Mouse (Mus musculus) thymus, adult 2 months (tissue): Measurements from ENCODE around the gene Prss34. TPM values are rescaled to one million over a fixed set of nuclear protein-coding genes. Genes with fewer than 3 reads are reported as not detected.
A peak's percentile ranks its signal among the peaks of the same experiment; 100 is the strongest.

Experiments used
- DNase-seq: peaks from one replicate; pipeline ENCODE4 v3.0.0; 2021
- H3K27ac ChIP-seq: fragments of 200-500 bp; 2 replicates; pipeline ENCODE4 v1.5.1; 2012; ENCODE audit warnings: low read length, control low read depth; ENCODE audit not compliant: control insufficient read depth, insufficient read depth
- H3K27me3 ChIP-seq: fragments of 200-500 bp; 2 replicates; pipeline ENCODE4 v1.6.1; 2012; ENCODE audit warnings: mild to moderate bottlenecking, low read length, moderate library complexity, mixed read lengths; ENCODE audit not compliant: control insufficient read depth, insufficient read depth
- H3K36me3 ChIP-seq: fragments of 200-500 bp; 2 replicates; pipeline ENCODE4 v1.6.1; 2012; ENCODE audit warnings: mild to moderate bottlenecking, low read length, moderate library complexity; ENCODE audit not compliant: control insufficient read depth, insufficient read depth
- H3K4me1 ChIP-seq: fragments of 200-500 bp; replicated peaks from 2 replicates; pipeline ENCODE4 v1.6.1; 2012; ENCODE audit warnings: low read length; ENCODE audit not compliant: control insufficient read depth, insufficient read depth
- H3K4me3 ChIP-seq: fragments of 200-500 bp; 2 replicates; pipeline ENCODE4 v1.5.1; 2012; ENCODE audit warnings: mild to moderate bottlenecking, low read length, control low read depth, moderate library complexity; ENCODE audit not compliant: control insufficient read depth, insufficient read depth
- CTCF ChIP-seq: fragments of 200-500 bp; IDR thresholded peaks from 2 replicates; pipeline ENCODE4 v1.5.1; 2012; ENCODE audit warnings: mild to moderate bottlenecking, control low read depth, low read length, moderate library complexity, borderline replicate concordance; ENCODE audit not compliant: control insufficient read depth, poor library complexity, insufficient read depth; ENCODE audit errors: extremely low read depth
- POLR2A ChIP-seq: fragments of 200-500 bp; IDR thresholded peaks from 2 replicates; pipeline ENCODE4 v1.6.1; 2012; ENCODE audit warnings: mild to moderate bottlenecking, low read length, control low read depth, moderate library complexity; ENCODE audit not compliant: control insufficient read depth, poor library complexity, insufficient read depth; ENCODE audit errors: extremely low read depth
- WGBS: fragments of 180-500 bp; shearing (Covaris S2); methylation state at CpG from one replicate; pipeline ENCODE4 v1.1.7; 2018; 5-methylcytosine and 5-hydroxymethylcytosine counted together
- polyA plus RNA-seq: library from polyadenylated mRNA; depleted of rRNA; stranded (reverse); fragments of >200 nt; gene quantifications from 2 replicates; pipeline ENCODE4 v1.2.3, GENCODE M21; 2012; rRNA removed

The Prss34 gene
- 1.2 and 1.3 TPM in 2 replicates for polyA plus RNA-seq

GRCm38 (mm10) chr17:25298094-25298493 is at the start of gene Prss34:
Prss34 (plus strand) TSS chr17:25298394.
- Histone ChIP-seq H3K27ac (no peak within 1 kb of the TSS), H3K27me3 (no peaks in the 10 kb centered on the region), H3K36me3 (no peaks in the 10 kb centered on the region), H3K4me1 (no peaks in the 10 kb centered on the region), H3K4me3 (no peak within 1 kb of the TSS)
- TF ChIP-seq POLR2A (no peak), CTCF (no peak)
- WGBS: 89% methylated on average over 5 of the region's 5 CpGs
- no peak for DNase-seq

- Histone ChIP-seq H3K4me1 (peaks cover 40% of the 10 kb centered on the region), H3K27ac (no peak overlapping the region), H3K4me3 (no peak overlapping the region), H3K27me3 (no peaks in the 10 kb centered on the region), H3K36me3 (no peaks in the 10 kb centered on the region)
- TF ChIP-seq CTCF (no peak), POLR2A (no peak)
- no peak for DNase-seq
- WGBS: 97% methylated on average over 8 of the region's 8 CpGs
Measured at GRCm38 (mm10) chr17:25250181-25250835, 47.9 kb upstream of the Prss34 start.

- TF ChIP-seq POLR2A: no peak
- TF ChIP-seq CTCF: no peak
- Histone ChIP-seq H3K4me3 (no peak overlapping the region), H3K27me3 (no peaks in the 10 kb centered on the region; the same call in 1 of the 2 replicates), H3K36me3 (no peaks in the 10 kb centered on the region), H3K27ac (no peak overlapping the region), H3K4me1 (peaks cover 55% of the 10 kb centered on the region)
- no peak for DNase-seq
- 80% methylated on average over 3 of the region's 3 CpGs for WGBS
Measured at GRCm38 (mm10) chr17:25252643-25253042, 45.6 kb upstream of the Prss34 start.

- peak; percentile 63 for DNase-seq
- WGBS: 18% methylated on average over 10 of the region's 10 CpGs
- no peak overlapping the region for H3K4me3 ChIP-seq
- no peaks in the 10 kb centered on the region; the same call in 1 of the 2 replicates for H3K36me3 ChIP-seq
- H3K27me3 ChIP-seq: no peaks in the 10 kb centered on the region; the same call in 1 of the 2 replicates
- peaks cover 55% of the 10 kb centered on the region for H3K4me1 ChIP-seq
- H3K27ac ChIP-seq: peak overlapping the region; percentile 7; the same call in 1 of the 2 replicates
- TF ChIP-seq CTCF: no peak
- TF ChIP-seq POLR2A: no peak
Measured at GRCm38 (mm10) chr17:25253760-25254159, 44.4 kb upstream of the Prss34 start.

GRCm38 (mm10) chr17:25255110-25255509 is 43.1 kb upstream of the Prss34 start:
- DNase-seq: no peak
- Histone ChIP-seq H3K4me3 (no peak overlapping the region), H3K27me3 (no peaks in the 10 kb centered on the region; the same call in 1 of the 2 replicates), H3K4me1 (peaks cover 58% of the 10 kb centered on the region), H3K36me3 (no peaks in the 10 kb centered on the region; the same call in 1 of the 2 replicates), H3K27ac (no peak overlapping the region)
- no peak for TF ChIP-seq CTCF
- no peak for TF ChIP-seq POLR2A
- 7% methylated on average over 2 of the region's 2 CpGs for WGBS

- DNase-seq: peak; percentile 45
- Histone ChIP-seq H3K27ac (peak within 1 kb of the TSS; percentile 23; the same call in 1 of the 2 replicates), H3K27me3 (no peaks in the 10 kb centered on the region; the same call in 1 of the 2 replicates), H3K4me3 (peak within 1 kb of the TSS; percentile 40), H3K4me1 (peaks cover 58% of the 10 kb centered on the region), H3K36me3 (no peaks in the 10 kb centered on the region; the same call in 1 of the 2 replicates)
- WGBS: 3% methylated on average over 34 of the region's 35 CpGs
- TF ChIP-seq POLR2A (peak; percentile 31; the same call in 1 of the 2 replicates), CTCF (no peak)
Measured at GRCm38 (mm10) chr17:25256140-25256754, 41.9 kb upstream of the Prss34 start, which contains the start of gene Baiap3. Baiap3 (minus strand) TSS chr17:25256364.

- WGBS: 45% methylated on average over 6 of the region's 6 CpGs
Measured at GRCm38 (mm10) chr17:25257804-25258261, 40.4 kb upstream of the Prss34 start.

More at GRCm38 (mm10) chr17:25257804-25258261, 40.4 kb upstream of the Prss34 start:
- peak overlapping the region; percentile 72 for H3K27ac ChIP-seq
- peak; percentile 56 for DNase-seq
- peaks cover 58% of the 10 kb centered on the region for H3K4me1 ChIP-seq
- TF ChIP-seq POLR2A (no peak), CTCF (no peak)
- no peak overlapping the region for H3K4me3 ChIP-seq
- H3K27me3 ChIP-seq: no peaks in the 10 kb centered on the region; the same call in 1 of the 2 replicates
- H3K36me3 ChIP-seq: peaks cover 5% of the 10 kb centered on the region
